Mouse (Mus musculus) layer of hippocampus, adult 9-11 months (tissue): ENCODE measurements around the gene Tnnt3.

ENCODE experiments used
- DNase-seq: peaks from one replicate; pipeline ENCODE4 v3.0.0; 2022

Gene Tnnt3

DNA sequence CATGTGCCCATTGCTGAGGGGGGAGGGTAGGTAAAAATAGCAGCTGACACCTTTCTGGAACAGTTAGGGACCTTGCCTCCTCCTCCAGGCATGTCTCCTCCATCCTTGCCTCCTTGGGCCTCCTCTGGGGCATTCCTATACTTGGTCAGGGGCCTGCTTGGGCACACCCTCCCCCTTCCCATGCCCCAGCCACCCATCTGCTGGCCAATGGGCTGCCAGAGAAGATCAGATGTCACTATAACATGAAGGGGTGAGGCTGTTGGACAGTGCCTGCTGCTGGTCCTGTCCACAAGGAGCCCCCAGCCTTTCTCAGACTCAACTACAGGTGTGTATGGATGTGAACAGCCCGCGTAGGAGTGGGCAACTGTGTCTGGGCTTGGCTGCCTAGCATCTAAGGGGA is at the start of gene Tnnt3:
Tnnt3 (plus strand) TSS at position 262 of the 400 bp plus-strand sequence.
- DNase-seq = no peak

DNA sequence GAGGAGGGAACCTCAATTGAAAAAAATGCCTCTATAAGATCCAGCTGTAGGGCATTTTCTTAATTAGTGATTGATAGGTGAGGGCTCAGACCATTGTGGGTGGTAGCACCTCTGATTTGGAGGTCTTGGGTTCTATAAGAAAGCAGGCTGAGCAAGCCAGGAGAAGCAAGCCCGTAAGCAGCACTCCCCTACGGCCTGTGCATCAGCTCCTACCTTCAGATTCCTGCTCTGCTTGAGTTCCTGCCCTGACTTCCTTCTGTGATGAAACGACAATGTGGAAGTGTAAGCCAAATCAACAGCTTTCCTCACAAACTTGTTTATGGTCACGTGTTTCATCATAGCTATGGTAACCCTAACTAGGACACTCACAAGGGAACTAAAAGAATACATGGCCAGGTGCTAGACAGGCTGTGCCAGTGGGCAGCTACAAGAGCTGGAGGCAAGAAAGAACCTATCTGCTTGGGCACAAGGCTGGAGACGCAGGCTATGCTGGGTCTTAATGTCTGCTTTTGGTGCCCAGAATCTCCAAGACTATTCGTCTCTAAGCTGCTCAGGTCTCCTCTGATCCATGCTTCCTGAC is 49.5 kb upstream of the Tnnt3 start:
- DNase-seq = no peak

DNA sequence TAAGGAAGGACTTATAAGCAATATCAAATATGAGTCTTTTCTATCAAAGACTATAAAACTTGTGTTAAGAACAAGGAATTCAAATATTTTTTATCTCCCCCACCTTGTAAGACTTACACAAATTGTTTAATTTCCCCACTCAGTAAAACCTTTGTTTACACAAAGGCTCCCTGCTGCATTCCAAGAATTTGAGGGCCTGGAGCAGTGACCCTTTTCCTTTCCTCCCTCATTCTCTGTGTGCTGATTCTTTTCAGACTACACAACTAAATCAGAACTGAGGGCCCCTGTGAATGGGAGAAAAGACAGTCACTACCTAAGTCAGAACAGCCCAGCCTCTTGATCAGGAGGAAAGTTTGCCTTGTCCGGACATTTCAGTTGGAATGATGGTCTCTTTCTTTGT is 43.9 kb upstream of the Tnnt3 start:
- no peak for DNase-seq

DNA sequence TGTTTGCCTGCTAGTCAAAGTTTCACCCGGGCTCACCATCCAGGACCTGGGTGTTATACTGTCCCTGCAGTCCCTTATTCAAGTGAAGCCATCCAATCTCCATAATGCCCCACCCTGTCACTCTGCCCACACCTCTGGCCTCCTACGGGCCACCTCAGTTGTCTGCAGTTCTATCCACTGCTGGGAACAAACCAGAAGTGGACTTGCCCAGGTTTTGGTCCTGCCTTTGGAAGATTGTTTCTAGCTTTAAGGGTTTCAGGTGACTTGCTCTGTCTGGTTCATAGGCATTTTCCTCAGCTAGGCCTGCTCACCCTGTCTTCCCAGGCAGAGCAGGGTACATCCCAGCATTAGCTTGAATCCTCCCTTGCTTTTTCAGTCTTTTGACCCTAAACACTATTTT is 43.4 kb upstream of the Tnnt3 start:
- DNase-seq = no peak

DNA sequence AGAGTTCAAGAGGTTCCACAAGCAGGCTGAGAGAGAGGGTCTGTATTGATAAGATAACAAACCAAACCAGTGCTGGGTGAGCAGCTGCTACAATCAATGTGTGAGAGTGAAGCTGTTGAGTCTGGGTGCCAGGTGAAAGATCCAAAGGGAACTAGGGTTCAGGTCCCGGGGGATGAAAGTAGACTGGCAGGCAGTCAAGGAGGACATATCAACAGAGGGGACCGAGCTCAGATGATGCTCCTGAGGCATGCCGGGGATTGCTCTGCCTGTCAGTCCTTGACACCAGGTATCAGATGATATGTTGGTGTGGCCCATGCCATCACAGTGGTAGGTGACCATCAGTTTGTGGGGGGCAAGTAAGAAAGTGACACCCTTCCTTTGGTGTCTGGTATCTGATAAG is 41.8 kb upstream of the Tnnt3 start:
- DNase-seq = no peak

DNA sequence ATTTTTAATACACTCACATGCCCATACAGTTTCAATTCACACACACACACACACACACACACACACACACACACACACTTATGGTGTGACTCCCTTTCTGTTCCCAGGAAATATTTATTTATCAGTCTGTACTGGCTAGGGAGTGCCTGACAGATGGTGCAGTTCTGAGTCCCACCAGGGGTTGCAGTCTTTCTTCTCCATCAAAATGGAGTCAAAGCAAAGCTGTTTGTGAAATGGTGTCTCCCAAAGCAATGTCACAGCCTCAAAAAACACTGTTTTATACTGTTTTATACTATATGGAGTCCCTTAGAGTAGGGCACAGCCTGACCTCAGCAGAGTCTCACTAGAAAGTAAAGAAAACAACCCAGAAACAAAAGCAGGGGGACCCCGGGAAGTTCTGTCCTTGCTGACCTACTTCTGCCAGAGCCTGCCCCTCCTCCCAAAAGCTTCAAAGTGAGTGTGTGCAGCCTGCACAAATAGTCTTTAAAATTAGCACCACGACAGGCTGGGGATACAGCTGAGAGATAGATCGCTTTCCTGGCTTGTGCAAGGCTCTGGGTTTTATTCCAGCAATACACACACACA is 41.3 kb upstream of the Tnnt3 start:
- peak; percentile 52 for DNase-seq

DNA sequence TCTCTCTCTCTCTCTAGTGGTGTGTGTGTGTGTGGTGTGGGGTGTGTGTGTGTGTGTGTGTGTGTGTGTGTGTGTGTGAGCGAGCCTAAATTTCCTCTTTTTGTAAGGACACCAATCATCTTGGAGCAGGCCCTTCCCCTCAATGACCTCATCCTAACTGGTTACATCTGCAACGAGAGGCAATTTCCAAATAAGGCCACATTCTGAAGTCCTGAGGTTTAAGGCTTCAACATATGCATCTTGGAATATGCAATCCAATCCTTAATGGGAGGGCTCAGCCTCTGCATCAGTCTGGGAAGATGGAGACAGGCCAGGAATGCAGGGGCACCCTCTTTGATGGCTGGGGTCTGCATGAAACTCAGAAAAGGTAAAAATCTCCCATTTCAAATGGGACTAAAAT is 40.6 kb upstream of the Tnnt3 start:
- DNase-seq = peak; percentile 55

DNA sequence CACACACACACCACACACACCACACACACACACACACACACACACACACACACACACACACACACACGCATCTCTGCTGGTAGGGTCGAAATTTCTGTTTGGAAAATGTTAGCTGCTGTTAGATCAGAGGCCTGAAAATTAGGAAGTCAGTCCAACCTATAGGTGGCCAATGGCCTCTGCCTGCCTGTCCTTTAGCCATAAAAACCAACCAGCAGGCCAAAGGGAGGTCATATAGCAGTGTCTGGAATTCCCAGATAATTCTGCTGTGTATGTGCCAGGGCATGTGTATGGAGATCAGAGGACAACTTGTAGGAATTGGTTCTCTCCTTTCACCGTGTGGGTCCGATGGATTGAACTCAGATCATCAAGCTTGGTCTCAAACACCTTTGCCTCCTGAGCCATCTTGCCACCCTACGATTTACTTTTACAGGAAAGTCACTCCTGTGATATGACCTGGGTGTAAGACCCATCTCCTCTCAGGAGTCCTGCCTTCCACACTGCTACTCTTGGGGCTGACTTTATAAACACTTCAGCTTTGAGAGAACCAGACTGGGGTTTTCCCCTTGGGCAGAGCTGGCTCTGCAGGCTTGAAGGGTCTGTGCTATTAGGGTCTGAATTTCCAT is 39.8 kb upstream of the Tnnt3 start:
- no peak for DNase-seq

DNA sequence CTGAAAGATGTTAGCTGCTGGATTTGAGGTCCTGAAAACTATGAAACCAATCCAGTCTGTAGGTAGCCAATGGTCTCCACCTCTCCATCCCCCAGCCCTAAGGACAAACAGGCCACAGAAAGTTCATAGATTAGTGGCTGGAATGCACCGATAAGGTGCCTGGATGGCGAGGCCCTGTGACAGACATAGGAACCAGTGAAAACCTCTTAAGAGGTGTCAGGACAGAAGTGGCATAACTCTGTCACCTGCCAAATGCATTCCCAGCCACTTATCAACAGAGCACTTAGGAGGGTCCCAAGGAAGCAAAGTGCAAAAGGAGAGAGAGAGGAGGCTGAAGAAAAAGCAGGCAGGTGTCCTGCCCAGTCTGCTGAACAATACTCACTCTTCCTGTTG is 39.3 kb upstream of the Tnnt3 start:
- no peak for DNase-seq

DNA sequence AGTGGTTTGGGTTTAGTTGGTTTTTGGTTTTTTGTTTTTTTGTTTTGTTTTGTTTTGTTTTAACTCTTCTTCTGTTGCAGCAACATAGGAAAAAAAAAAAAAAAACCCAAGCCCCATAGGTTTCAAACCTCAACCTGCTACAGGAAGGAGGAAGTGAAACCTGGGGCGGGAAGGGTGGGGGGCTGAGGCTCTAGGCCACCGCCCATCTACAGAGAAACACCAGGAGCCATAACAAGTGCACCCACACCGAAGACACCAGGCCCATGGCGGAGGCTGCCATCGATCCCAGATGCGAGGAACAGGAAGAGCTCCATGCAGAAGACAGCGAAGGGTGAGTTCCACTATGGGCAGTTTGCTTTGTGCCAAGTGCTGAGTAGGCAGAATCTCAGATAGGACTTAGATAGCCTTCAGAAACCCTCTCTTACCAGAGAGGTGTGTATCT is 38.0 kb upstream of the Tnnt3 start, which contains the start of gene Lsp1:
Lsp1 (plus strand) TSS at position 174 of the 442 bp plus-strand sequence.
- no peak for DNase-seq

DNA sequence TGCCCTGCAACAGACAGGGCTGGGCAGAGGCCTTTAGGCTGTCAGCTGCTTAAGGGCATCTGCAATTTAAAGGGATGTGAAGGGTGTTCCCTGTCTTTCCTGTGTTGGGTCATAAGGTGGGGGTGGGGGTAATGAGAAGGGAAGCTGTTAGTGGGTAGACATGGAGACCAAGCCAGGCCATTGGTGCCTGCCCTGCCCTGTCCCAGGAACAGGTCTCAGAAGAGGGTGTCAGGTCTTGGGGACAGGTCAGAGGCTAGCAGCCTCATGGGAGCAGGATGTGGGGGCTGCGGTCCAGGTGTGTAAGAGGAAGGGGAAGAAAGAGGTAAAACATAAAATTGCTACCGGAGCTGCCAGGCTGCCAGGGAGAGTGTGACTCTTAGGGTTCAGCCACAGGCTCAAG is 37.2 kb upstream of the Tnnt3 start:
- no peak for DNase-seq

DNA sequence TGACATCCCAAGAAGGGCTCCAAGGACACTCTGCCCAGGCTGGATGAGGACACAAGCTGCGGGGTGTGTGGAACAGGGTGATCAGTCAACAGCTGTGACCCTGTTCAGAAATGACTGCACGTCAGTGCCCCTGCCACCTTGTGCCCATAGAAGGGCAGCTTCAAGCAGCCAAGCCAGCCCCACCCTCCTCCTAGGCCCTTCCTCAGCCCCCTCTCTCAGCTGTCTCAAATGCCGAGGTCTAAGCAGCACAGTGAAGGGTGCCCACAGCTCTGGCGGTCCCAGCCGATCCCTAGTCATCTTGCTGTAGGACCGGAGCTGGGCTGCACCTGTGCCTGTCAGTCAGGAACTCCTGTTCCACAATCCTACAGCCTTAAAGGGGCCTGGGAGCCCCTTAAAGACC is 36.4 kb upstream of the Tnnt3 start:
- DNase-seq = no peak

DNA sequence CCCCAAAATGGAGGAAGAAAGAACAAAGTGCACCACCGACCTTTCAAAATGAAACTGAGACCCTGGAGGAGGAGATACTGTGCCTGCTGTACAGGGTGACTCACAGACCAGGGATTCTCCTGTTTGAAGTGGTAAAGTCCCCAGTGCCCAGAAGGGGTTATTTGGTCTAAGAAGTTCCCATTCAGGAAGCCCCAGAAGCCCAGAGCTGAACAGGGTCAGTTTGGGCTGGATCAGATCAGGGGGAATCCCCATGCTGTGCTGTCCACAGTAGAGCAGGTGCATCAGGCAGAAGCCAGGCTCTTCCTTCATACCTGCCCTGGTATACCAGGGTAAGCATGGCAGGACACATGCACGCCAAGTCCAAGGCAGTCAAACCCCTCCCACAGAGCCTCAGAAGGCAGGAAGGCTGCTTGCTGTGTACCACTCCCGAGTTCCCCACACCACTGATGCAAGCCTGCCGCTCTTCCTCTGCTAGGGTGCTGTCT is 36.0 kb upstream of the Tnnt3 start:
- DNase-seq = no peak

DNA sequence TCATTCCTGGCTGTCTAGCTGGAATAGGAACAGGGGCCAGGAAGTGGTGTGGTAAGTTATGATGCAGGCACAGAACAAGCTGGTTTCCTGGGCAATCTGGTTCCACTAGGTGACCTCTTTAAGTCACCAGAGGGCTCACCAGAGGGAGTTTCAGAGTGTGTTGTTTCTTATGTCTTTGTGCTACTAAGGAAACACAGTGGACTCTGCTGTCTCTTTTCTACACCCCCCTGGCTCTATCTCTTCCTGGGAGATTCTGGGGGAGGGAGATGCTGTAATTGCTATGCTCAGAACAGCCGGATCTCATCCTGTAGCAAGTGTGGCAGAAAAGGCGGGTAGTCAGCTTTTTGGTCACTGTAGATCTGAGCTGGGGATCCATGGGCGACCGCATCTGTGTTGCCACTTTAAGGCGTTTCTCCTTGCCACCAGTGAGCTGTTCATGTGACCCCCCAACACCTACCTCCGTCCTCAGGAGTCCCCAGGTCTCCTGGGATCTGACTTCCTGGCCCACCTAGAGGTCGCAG is 28.4 kb upstream of the Tnnt3 start:
- no peak for DNase-seq

DNA sequence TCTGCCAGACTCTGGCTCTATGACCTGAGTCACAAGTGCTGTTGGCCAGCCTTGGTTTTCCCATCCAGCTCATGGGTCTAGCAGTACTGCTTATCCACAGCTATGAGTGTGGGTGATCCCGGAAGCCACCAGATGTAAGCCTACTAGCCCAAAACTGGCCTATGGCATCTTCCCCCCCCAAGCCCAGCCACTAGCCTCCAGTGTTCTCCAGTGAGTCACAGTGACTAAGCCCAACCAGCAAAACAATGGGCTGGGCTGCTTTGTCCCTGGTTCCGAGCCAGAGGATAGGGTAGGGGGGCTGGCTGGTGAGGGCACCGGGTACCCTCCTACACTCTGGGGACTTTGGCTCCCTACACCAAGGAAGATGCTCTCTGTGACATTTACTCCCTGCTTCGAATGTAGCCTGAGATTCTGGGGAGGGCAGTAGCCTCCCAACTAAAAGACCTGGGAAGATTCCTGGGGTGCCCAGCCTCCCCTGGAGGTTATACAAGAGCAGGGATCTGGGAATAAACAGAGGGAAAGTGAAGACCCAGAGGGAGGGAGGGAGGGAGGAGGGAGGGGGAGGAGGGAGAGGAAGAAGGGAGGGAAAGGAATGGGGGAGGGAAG is 27.7 kb upstream of the Tnnt3 start:
- peak; percentile 33 for DNase-seq

DNA sequence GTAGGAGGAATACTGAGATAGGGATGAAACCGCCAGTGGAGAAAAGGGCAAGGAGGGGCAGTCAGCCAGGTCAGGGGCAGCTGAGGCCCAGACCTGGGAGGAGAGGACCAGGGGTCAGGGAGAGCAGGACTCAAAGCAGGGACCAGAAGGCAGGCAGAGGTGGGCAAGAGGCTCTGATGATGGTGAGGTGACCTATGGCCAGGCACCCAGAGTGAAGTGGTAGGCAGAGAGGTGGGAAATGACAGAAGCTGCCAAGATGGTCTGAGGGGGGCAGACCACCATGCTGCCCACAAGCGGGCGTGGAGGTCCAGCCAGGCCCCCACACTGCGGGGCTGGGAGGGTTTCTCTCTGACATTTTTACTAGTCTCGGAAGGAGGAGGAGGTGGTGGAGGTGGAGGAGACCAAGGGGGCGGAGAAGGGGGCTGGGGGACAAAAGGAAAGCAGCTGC is 27.2 kb upstream of the Tnnt3 start:
- DNase-seq = no peak

DNA sequence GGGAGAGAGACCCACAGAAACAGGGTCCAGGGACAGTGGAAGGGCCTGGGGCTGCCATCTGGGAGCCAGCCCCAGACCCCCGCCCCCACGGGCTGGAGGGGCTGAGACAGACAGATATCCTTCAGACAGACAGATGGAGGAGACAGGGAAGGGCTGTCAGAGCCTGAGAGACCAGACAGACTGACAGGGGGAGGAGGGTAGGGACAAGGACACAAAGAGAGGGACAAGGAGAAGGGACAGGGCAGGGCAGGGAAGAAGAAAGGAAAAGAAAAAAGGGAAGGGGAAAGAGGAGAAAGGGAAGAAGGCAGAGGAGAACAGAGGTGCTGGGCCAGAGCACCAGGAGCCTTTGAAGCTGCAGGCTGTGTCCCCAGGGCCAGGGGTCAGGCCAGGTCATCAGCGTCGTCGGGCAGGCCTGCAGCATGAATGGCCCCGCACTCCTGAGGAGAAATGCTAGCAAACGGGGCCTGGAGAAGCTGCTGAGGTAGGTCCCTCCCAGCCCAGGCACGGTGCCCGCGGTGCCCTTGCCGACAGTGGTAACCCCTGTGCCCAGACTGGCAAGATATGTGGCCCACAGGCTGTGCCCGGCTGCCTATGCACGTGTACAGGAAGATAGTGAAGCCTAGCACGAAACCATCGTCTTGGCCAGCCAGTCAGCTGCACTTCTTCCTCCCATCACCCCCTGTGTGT is 26.6 kb upstream of the Tnnt3 start:
- DNase-seq = no peak

DNA sequence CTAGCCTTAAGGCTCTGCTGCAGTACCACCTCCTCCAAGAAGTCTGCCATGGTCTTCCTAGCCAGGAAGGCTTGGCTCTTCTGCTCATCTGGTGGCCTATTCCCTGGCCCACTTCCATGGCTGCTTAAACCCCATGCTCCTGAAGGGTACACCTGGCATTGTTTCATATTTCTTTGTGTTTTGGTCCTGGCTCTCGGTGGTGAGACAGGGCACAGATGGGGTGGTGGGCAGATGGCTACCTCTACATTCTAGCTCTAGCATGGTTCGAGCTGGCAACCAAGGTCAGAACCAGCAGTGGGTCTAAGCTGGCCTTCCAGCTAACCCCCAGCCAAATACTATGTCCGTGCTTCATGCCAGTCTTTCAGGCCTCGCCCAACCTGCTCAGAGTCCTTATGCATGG is 25.7 kb upstream of the Tnnt3 start:
- DNase-seq = no peak

DNA sequence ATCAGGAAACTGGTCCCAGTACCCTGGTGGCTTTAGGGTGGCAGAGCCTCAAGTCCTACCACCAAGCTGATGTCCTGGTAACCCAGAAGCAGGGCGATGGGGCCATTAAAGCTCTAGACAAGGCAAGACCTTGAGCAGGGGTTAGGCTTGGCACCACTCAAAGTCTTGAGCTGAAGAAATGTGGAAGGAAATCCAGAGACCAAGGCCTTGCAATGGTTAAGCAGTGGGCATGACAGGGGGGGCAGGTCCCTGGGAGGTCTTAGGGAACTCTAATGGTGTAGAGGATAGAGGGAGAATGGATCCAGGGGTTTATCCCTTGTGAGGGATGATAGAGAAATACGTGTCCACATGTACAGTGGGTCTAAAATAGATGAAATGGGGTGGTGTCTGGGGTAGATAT is 25.2 kb upstream of the Tnnt3 start:
- DNase-seq = no peak

DNA sequence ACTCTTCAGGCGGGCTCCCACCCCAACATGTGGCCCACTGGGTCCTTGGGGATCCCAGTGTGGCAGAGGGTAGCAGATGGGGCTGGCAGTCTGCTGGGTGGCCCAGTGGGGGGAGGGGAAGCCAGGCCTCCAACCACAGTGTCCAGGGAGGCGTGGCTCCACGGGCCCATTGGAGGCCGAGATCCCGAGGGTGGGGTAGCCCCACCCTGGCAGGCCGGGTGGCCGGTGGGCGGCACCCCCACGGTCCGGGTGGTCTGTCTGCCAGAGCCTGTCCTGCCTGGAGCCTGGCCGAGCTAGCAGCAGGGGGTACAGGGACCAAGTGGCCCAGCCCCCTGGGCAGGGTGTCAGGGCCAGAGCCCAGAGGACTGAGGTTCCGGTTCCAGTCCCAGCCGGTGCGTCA is 23.8 kb upstream of the Tnnt3 start:
- DNase-seq = no peak

DNA sequence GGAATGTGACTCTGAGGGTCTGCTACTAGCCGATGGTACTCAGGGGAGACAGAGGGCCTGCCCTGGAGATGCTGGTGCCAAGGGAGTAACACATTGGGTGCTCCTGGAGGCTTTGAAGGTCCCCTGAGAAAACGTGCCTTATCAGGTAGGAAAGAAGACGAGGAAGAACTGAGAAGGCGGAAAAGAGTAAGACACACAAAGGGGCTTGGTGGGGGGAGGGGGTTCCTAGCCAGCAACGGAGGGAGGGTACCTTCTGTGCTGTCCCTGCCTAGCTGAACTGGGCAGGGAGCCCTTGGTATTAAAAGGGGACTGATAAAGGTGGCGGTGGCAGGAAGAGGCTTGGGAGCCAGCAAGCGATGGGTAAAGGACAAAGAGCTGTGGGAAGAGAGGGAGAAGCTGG is 23.0 kb upstream of the Tnnt3 start:
- DNase-seq = no peak

DNA sequence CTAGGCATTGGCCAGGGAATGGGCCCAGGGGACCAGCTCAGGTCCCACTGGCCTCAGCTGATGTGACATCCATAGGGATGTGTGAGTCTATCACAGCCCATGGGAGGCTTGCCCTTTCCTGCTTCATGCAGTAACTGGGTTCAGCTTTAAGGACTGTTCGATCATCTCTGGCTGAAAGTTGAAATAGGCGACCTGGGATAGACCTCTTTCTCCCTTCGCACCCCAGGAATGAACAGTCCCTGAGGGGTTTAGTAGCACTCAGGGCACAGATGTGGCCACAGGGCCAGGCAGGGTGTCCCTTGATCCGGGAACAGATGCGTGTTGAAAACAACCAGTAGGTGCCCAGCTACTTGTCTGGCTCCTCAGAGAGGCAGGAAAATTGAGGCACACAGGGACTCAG is 22.4 kb upstream of the Tnnt3 start:
- DNase-seq = no peak

DNA sequence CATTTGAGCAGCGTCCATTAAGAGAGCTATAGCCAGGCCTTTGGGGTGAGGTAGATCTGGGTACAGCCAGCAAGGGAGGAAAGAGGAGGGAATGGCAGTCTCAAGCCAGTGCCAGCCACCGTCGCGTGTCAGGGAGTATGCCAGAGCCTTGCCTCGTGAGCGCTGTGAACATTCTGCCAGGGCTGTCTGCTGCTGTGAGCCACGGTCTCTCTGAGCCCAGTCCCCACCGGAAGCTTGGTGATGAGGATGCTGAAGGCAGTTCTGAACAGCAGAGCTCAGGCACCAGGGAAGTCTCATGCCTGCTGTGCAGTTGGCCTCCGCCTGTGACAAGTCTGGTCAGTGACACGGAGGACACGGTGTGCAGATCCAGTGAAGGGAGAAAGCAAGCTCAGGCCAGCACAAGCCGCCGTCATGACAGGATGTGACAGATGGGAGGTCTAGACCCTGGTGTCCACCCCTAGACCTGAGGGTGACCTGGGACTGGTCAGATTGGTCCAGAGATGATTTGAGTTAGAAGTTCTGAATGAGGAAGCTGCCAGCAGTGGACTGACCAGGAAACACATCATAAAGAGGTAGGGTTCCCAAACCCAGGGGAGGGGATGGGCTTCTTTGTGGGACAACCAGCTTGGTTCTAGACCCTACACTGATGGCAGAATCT is 21.7 kb upstream of the Tnnt3 start:
- no peak for DNase-seq
